Mouse (Mus musculus) thymus, postnatal 14 days (tissue): ENCODE measurements at regions not wholly inside any gene's neighbourhood (a gene's known extent, or its start where the extent isn't known, plus 50 kb on each side); places are given as distances from the start of the nearest gene placed in this dataset.
A peak's percentile ranks its signal among the peaks of the same experiment; 100 is the strongest.
"Not testable (repeated sequence)": the region's sequence is repeated elsewhere in the genome, so short reads cannot be mapped to it uniquely, and the experiment has no call there.

Experiments
- DNase-seq: peaks from one replicate; pipeline ENCODE4 v3.0.0; 2021

DNA sequence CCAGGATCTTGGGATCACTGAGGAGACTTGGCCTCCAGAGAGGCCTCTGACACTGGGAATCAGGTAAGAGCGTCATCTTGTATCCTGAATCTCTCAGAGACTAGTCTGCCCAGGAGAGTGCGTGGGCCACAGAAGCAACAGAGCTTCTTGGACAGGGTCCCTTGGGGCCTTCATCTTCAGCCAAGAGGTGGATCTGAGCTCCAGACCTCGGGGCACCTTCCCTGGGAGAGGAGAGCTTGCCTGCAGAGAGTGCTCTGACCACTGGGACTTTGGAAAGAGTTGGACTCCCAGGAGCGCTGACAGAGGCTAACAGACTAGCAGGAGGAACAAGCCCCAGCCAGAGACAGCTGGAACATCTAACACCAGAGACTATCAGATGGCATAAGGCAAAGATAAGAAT, 73.9 kb upstream of the Gm15319 start:
- peak; percentile 27 for DNase-seq

DNA sequence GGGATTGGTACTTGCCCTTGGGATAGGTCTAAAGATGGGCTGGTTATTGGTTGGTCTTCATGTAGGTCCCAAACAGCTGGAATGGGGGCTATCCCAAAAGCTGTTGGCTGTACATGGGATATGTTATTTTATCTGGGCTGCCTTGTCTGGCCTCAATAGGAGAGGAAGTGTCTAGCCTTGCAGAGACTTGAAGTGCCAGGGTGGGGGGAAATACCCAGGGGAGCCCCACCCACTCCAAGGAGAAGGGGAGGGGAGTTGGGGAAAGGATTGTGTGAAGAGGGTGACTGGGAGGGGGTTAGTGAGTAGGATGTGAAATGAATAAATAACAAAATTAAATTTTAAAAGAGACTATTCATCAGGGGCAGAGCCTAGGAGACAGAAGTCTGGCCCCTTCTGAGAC, 70.2 kb upstream of the Gm15319 start:
- DNase-seq, result peak; percentile 5

DNA sequence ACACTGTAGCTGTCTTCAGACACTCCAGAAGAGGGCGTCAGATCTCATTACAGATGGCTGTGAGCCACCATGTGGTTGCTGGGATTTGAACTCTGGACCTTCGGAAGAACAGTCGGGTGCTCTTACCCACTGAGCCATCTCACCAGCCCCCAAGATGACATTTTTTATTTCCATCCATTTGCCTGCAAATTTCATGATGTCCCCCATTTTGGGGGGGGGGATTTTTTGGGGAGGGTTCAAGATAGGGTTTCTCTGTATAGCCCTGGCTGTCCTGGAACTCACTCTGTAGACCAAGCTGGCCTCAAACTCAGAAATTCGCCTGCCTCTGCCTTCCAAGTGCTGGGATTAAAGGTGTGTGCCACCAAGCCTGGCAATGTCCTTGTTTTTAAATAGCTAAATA, 66.5 kb upstream of the Gm15319 start:
- peak; percentile 3 for DNase-seq

DNA sequence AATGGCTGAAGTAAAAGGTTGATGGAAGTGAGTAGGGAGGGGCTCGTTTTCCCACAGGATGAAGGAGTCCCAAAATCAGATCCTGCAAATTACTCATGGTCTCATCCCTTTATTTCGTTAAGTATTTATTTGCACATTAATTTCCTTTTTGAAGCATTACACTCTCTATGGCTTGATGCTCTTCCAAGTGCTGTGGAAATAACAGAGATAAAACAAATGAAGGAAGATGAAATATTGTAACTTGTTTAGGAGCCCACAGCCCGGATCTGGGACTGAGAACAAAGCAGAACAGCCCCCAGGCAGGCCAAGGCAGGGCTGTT, 61.9 kb upstream of the Gm15319 start:
- DNase-seq, result not testable (repeated sequence)

DNA sequence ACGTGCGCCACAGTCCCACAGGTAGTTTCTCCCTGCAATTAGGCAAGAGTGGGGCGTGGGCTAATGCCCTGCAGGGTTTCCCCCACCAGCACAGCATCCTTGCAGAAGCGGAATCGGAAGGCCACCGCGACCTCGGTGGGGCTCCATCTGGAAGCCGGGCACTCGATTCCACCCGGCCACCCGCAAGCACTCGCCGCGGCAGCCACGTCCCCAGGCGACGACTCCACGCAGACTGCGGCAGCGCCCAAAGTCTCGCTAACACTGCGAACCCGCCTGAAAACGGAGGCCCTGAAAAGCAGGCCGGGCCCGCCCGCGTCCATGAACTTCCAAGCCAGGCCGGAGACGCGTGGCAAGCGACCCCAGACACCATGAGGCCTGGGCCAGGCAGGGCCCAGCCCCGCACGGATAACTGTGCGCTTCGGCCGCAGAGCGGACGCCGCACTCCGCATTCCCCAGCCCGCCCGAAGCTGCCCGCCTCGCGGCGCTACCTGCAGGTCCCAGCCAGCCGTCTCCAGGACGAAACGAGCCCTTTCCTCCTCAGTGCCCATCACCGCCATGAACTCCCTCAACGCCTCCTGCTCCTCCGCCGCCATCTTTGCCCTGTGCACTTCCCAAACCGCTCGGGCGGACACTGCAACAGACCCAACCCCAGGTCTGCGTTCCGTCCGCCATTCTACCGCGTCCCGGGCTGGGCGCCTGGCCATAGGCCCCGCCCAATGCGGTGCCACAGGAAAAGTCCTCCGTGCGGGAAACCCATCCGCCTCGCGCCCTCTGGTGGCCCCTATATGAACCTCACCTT, 61.3 kb upstream of the Gm15319 start:
- DNase-seq, result peak; percentile 100

DNA sequence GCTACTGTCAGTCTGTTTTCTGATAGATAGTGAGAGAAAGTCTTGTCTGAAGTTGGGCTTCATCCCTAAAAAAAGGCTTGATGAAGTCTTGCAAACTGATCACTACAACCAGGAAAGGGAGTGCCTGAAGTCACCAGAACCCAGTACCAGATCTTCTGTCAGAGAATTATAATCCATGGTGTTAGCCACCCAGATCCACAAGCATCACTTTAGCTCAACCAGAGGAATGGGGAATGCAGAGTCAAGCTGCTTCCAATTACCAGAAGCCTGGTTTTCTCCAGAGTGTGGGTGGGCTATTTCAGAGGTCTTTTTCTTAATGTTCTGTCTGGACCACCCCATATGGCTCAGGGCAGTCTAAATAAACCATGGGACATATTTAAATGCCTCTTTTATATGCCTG, 57.8 kb upstream of the Gm15319 start:
- DNase-seq, result peak; percentile 2
